Mouse (Mus musculus) ovary, postnatal 10 days (tissue): Measurements from ENCODE around the gene Gm14180.
"Not testable (repeated sequence)": the region's sequence is repeated elsewhere in the genome, so short reads cannot be mapped to it uniquely, and the experiment has no call there.

ENCODE experiments used
- DNase-seq: peaks from one replicate; pipeline ENCODE4 v3.0.0; 2022; ENCODE audit warnings: low spot score

Gene Gm14180

DNA sequence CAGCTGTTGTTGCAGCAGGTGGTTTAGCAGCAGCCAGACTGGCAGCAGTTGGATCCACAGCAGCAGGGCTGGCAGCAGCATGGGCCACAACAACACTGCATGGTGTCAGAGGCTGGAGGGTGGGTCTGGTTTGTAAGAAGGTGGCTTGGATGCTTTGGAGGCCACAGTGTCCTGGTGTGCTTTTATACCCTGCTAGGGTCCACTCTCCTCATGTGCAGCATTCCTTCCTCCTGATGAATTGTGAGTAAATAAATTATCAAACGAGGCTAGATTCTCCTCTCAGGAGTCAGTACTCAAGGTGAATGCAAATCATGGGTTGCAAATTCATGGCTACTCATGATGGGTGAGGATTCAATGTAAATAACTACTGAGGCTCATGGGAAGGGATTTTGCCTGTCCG lies at the start of gene Gm14180:
Gene Gm14180 (minus strand): TSS at position 101 of the 400 bp plus-strand sequence.
- DNase-seq, result no peak

- DNase-seq, result no peak
These were observed 46.5 kb upstream of the Gm14180 start, which contains the start of gene Krtap4-8 for GRCm38 (mm10) chr11:99780604-99781003. Gene Krtap4-8 (minus strand): TSS chr11:99780704.

GRCm38 (mm10) chr11:99778401-99778800 lies 44.3 kb upstream of the Gm14180 start:
- no peak for DNase-seq

GRCm38 (mm10) chr11:99772813-99773212 lies 38.7 kb upstream of the Gm14180 start, which contains the start of gene Gm11595:
Gene Gm11595 (minus strand): TSS chr11:99772913.
- not testable (repeated sequence) for DNase-seq

DNA sequence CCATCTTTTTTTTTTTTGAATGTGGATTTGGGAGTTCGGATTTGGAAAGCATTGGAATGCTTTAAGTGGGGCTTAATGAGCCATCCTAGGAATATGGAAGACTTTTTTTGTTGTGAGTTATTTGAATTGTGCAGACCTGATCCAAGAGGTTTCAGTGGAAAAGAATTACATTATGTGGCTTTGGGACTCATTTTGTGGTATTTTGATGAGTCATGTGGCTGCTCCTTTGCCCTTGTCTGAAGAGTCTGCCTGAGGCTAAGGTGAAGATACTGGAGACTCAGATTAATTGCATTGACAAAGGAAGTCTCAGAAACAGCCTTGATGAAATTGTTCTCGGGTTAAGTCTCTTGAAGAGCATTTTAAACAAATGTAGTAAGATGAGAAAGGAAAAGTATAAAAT lies 34.3 kb upstream of the Gm14180 start:
- DNase-seq, result no peak

- DNase-seq, result no peak
These were observed 24.8 kb upstream of the Gm14180 start for GRCm38 (mm10) chr11:99758877-99759276.

DNA sequence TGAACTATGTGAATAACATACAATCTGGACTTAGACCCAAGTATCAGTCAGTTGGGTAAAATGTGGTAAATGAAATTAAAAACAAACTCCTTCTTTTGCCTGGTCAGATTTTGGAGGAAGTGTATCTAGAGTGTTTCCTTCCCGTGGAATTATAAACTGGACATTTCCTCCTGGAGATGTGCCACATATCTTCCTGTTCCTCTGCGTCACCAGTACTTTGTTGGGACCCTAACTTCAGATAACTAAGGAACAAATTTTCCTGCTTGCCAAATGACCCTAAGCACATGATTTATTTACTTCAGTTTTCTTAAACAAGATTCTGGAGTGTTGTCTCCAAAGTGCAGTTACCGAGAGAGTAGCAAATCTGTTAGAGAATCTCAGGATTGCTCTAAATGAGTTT lies 9.9 kb upstream of the Gm14180 start:
- no peak for DNase-seq

- DNase-seq, result no peak
These were observed 10.0 kb downstream of the Gm14180 start for GRCm38 (mm10) chr11:99724061-99724460.

DNA sequence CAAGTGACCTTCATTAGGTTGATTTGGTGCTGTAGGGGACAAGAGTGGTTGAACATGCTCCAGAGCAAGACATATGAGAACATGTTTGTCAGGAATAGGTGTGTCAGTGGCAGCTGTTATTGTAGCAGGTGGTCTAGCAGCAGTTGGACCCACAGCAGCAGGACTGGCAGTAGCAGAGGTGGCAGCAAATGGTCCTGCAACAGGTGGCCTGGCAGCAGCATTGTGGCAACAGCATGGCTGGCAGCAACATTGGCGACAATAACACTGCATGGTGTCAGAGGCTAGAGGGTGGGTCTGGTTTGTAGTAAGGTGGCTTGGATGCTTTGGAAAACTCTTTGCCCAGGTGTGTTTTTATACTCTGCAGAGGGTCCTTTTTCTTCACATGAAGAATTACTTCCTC lies 15.3 kb downstream of the Gm14180 start:
- no peak for DNase-seq

- no peak for DNase-seq
These were observed 43.6 kb downstream of the Gm14180 start, which contains the start of gene Gm14190 for GRCm38 (mm10) chr11:99690463-99690862. Gene Gm14190 (minus strand): TSS chr11:99690740.

DNA sequence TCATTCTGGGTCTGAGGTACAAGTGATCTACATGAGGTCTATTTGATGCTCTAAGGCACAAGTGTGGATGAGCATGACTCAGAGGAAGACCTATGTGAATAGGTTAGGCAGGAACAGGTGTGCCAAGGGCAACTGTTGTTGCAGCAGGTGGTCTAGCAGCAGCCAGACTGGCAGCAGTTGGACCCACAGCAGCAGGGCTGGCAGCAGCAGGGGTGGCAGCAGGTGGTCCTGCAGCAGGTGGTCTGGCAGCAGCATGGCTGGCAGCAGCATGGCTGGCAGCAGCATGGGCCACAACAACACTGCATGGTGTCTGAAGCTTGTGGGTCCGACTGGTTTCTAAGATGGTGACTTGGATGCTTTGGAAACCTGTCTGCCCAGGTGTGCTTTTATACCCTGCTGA lies 48.9 kb downstream of the Gm14180 start:
- DNase-seq, result not testable (repeated sequence)
